Mouse (Mus musculus): Measurements from ENCODE around the gene Map4k3. TPM values are rescaled to one million over a fixed set of nuclear protein-coding genes. Genes with fewer than 3 reads are reported as not detected.
"Not testable (repeated sequence)": the region's sequence is repeated elsewhere in the genome, so short reads cannot be mapped to it uniquely, and the experiment has no call there.

Map4k3 gene
- total and polyA plus RNA-seq, 2 experiments from 2014 or later = 17.3 to 60.9 TPM

DNA sequence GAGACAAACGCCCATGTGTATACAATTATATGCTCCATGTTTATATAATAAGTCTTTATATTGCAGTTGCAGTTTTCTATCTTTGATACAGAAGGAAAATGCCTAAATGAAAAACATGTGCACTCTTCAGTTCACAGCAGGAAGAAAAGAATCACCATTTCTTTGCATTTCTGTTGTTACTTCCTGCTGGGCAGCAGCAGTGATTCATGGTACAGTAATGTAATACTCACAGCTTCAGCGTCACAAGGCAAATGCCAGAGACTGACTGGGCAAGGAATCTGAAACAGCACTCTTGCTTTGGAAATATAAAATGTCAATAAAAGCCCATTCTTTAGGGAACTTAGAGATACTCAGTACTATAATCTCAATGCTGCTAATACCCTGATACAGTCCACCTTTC lies 36.9 kb upstream of the Map4k3 start:
- no peak overlapping the region for H3K9ac ChIP-seq (replicated peaks; ENCODE audit: low read length, poor library complexity, severe bottlenecking)
- ATAC-seq (ENCODE audit: low FRiP score) = no peak
- no peaks in the 10 kb centered on the region for H3K9me3 ChIP-seq (ENCODE audit: low read length)
- 64% methylated on average over 2 of the region's 2 CpGs for WGBS
- H3K4me1 ChIP-seq (ENCODE audit: insufficient read depth, low read length) = no peaks in the 10 kb centered on the region
- H3K36me3 ChIP-seq (ENCODE audit: insufficient read depth, low read length) = no peaks in the 10 kb centered on the region
- no peak overlapping the region for H3K27ac ChIP-seq (ENCODE audit: low read depth, low read length)
- no peaks in the 10 kb centered on the region for H3K27me3 ChIP-seq (ENCODE audit: insufficient read depth, low read length)
- no peak for DNase-seq (ENCODE audit: low spot score)
- H3K4me3 ChIP-seq (ENCODE audit: low read depth, low read length) = no peak overlapping the region
- TF ChIP-seq CTCF (IDR thresholded peaks at IDR 0.05) = no peak
- H3K4me2 ChIP-seq (ENCODE audit: low read depth, low read length, poor library complexity, severe bottlenecking) = no peak overlapping the region

GRCm38 (mm10) chr17:80763065-80763681 lies 34.9 kb upstream of the Map4k3 start:
- no peak overlapping the region for H3K4me3 ChIP-seq (ENCODE audit: low read depth, low read length)
- ATAC-seq (ENCODE audit: low FRiP score) (no peak), DNase-seq (ENCODE audit: low spot score) (no peak)
- no peak overlapping the region for H3K27ac ChIP-seq (ENCODE audit: low read depth, low read length)
- no peak overlapping the region for H3K4me2 ChIP-seq (ENCODE audit: low read depth, low read length, poor library complexity, severe bottlenecking)
- H3K4me1 ChIP-seq (ENCODE audit: insufficient read depth, low read length) = no peaks in the 10 kb centered on the region
- H3K9ac ChIP-seq (replicated peaks; ENCODE audit: low read length, poor library complexity, severe bottlenecking) = no peak overlapping the region
- no peaks in the 10 kb centered on the region for H3K9me3 ChIP-seq (ENCODE audit: low read length)
- no peaks in the 10 kb centered on the region for H3K27me3 ChIP-seq (ENCODE audit: insufficient read depth, low read length)
- 39% methylated on average over 11 of the region's 11 CpGs for WGBS
- no peaks in the 10 kb centered on the region for H3K36me3 ChIP-seq (ENCODE audit: insufficient read depth, low read length)
- TF ChIP-seq CTCF (IDR thresholded peaks at IDR 0.05) = no peak

GRCm38 (mm10) chr17:80762391-80763040 lies 34.2 kb upstream of the Map4k3 start:
- WGBS = 45% methylated on average over 9 of the region's 9 CpGs
- no peaks in the 10 kb centered on the region for H3K4me1 ChIP-seq (ENCODE audit: insufficient read depth, low read length)
- no peak overlapping the region for H3K27ac ChIP-seq (ENCODE audit: low read depth, low read length)
- no peak for TF ChIP-seq CTCF (IDR thresholded peaks at IDR 0.05)
- no peaks in the 10 kb centered on the region for H3K27me3 ChIP-seq (ENCODE audit: insufficient read depth, low read length)
- DNase-seq (ENCODE audit: low spot score) (no peak), ATAC-seq (ENCODE audit: low FRiP score) (no peak)
- no peaks in the 10 kb centered on the region for H3K36me3 ChIP-seq (ENCODE audit: insufficient read depth, low read length)
- no peak overlapping the region for H3K4me3 ChIP-seq (ENCODE audit: low read depth, low read length)
- no peak overlapping the region for H3K9ac ChIP-seq (replicated peaks; ENCODE audit: low read length, poor library complexity, severe bottlenecking)
- H3K9me3 ChIP-seq (ENCODE audit: low read length) = no peaks in the 10 kb centered on the region
- no peak overlapping the region for H3K4me2 ChIP-seq (ENCODE audit: low read depth, low read length, poor library complexity, severe bottlenecking)

GRCm38 (mm10) chr17:80761191-80761590 lies 32.9 kb upstream of the Map4k3 start:
- not testable (repeated sequence) for H3K27ac ChIP-seq (ENCODE audit: low read depth, low read length); H3K36me3 ChIP-seq (ENCODE audit: insufficient read depth, low read length); ATAC-seq (ENCODE audit: low FRiP score); H3K4me1 ChIP-seq (ENCODE audit: insufficient read depth, low read length); H3K9ac ChIP-seq (replicated peaks; ENCODE audit: low read length, poor library complexity, severe bottlenecking); H3K9me3 ChIP-seq (ENCODE audit: low read length); H3K4me2 ChIP-seq (ENCODE audit: low read depth, low read length, poor library complexity, severe bottlenecking); DNase-seq (ENCODE audit: low spot score); H3K27me3 ChIP-seq (ENCODE audit: insufficient read depth, low read length); H3K4me3 ChIP-seq (ENCODE audit: low read depth, low read length)
- 84% methylated on average over 8 of the region's 8 CpGs for WGBS

- ATAC-seq (ENCODE audit: low FRiP score) = no peak
- Histone ChIP-seq H3K4me2 (ENCODE audit: low read depth, low read length, poor library complexity, severe bottlenecking) (no peak overlapping the region), H3K9ac (replicated peaks; ENCODE audit: low read length, poor library complexity, severe bottlenecking) (no peak overlapping the region), H3K4me1 (ENCODE audit: insufficient read depth, low read length) (no peaks in the 10 kb centered on the region), H3K27me3 (ENCODE audit: insufficient read depth, low read length) (no peaks in the 10 kb centered on the region), H3K27ac (ENCODE audit: low read depth, low read length) (no peak overlapping the region), H3K4me3 (ENCODE audit: low read depth, low read length) (no peak overlapping the region), H3K36me3 (ENCODE audit: insufficient read depth, low read length) (no peaks in the 10 kb centered on the region), H3K9me3 (ENCODE audit: low read length) (no peaks in the 10 kb centered on the region)
- 89% methylated on average over 16 of the region's 16 CpGs for WGBS
- no peak for TF ChIP-seq CTCF (IDR thresholded peaks at IDR 0.05)
- no peak for DNase-seq (ENCODE audit: low spot score)
Measured at GRCm38 (mm10) chr17:80760344-80761145, 32.3 kb upstream of the Map4k3 start.

- 87% methylated on average over 5 of the region's 5 CpGs for WGBS
- H3K4me3 ChIP-seq (ENCODE audit: low read depth, low read length) = no peak overlapping the region
- no peaks in the 10 kb centered on the region for H3K9me3 ChIP-seq (ENCODE audit: low read length)
- H3K4me1 ChIP-seq (ENCODE audit: insufficient read depth, low read length) = no peaks in the 10 kb centered on the region
- no peaks in the 10 kb centered on the region for H3K27me3 ChIP-seq (ENCODE audit: insufficient read depth, low read length)
- H3K9ac ChIP-seq (replicated peaks; ENCODE audit: low read length, poor library complexity, severe bottlenecking) = no peak overlapping the region
- DNase-seq (ENCODE audit: low spot score) (no peak), ATAC-seq (ENCODE audit: low FRiP score) (no peak)
- TF ChIP-seq CTCF (IDR thresholded peaks at IDR 0.05) = no peak
- H3K4me2 ChIP-seq (ENCODE audit: low read depth, low read length, poor library complexity, severe bottlenecking) = no peak overlapping the region
- no peak overlapping the region for H3K27ac ChIP-seq (ENCODE audit: low read depth, low read length)
- no peaks in the 10 kb centered on the region for H3K36me3 ChIP-seq (ENCODE audit: insufficient read depth, low read length)
Measured at GRCm38 (mm10) chr17:80756043-80756442, 27.8 kb upstream of the Map4k3 start.

All from midbrain, postnatal 0 days (tissue).